Mouse (Mus musculus) small intestine, adult 2 months (tissue): ENCODE measurements at regions not wholly inside any gene's neighbourhood (a gene's known extent, or its start where the extent isn't known, plus 50 kb on each side); places are given as distances from the start of the nearest gene placed in this dataset.

Source experiments
- H3K27ac ChIP-seq: fragments of 200-500 bp; 2 replicates; pipeline ENCODE4 v1.5.1; 2012; ENCODE audit warnings: low read depth, low read length, control low read depth, inconsistent platforms; ENCODE audit not compliant: insufficient read depth
- H3K27me3 ChIP-seq: fragments of 200-500 bp; 2 replicates; pipeline ENCODE4 v1.6.1; 2012; ENCODE audit warnings: mild to moderate bottlenecking, moderate library complexity, low read length, inconsistent platforms; ENCODE audit not compliant: control insufficient read depth, insufficient read depth
- H3K36me3 ChIP-seq: fragments of 200-500 bp; 2 replicates; pipeline ENCODE4 v1.6.1; 2012; ENCODE audit warnings: mild to moderate bottlenecking, low read length, control low read depth, inconsistent platforms; ENCODE audit not compliant: control insufficient read depth, insufficient read depth
- H3K4me1 ChIP-seq: fragments of 200-500 bp; 2 replicates; pipeline ENCODE4 v1.6.1; 2012; ENCODE audit warnings: low read length, inconsistent platforms, mixed read lengths; ENCODE audit not compliant: control insufficient read depth, insufficient read depth, insufficient read length
- H3K4me3 ChIP-seq: fragments of 200-500 bp; 2 replicates; pipeline ENCODE4 v1.5.1; 2012; ENCODE audit warnings: low read depth, mild to moderate bottlenecking, control low read depth, inconsistent platforms, low read length, moderate library complexity
- CTCF ChIP-seq: fragments of 200-500 bp; IDR thresholded peaks from 2 replicates; pipeline ENCODE4 v1.5.1; 2012; ENCODE audit warnings: low read depth, mild to moderate bottlenecking, control low read depth, inconsistent platforms, low read length, moderate library complexity, mixed read lengths; ENCODE audit not compliant: insufficient replicate concordance, insufficient read length; ENCODE audit errors: extremely low read depth
- POLR2A ChIP-seq: fragments of 200-500 bp; IDR thresholded peaks from 2 replicates; pipeline ENCODE4 v1.6.1; 2012; ENCODE audit warnings: low read depth, mild to moderate bottlenecking, control low read depth, inconsistent platforms, low read length, moderate library complexity
- WGBS: fragments of 180-500 bp; shearing (Covaris S2); methylation state at CpG from one replicate; pipeline ENCODE4 v1.1.7; 2018; 5-methylcytosine and 5-hydroxymethylcytosine counted together

- Histone ChIP-seq H3K4me3 (no peak overlapping the region), H3K27me3 (no peaks in the 10 kb centered on the region), H3K4me1 (no peaks in the 10 kb centered on the region), H3K27ac (no peak overlapping the region), H3K36me3 (no peaks in the 10 kb centered on the region)
- 81% methylated on average over 3 of the region's 3 CpGs for WGBS
- no peak for TF ChIP-seq CTCF
- no peak for TF ChIP-seq POLR2A
These were observed 72.4 kb downstream of the Nupl2 start for GRCm38 (mm10) chr5:24237201-24237600.

GRCm38 (mm10) chr5:24239006-24239405 is 74.2 kb downstream of the Nupl2 start:
- TF ChIP-seq CTCF (no peak), POLR2A (no peak)
- Histone ChIP-seq H3K4me3 (no peak overlapping the region), H3K27ac (no peak overlapping the region), H3K36me3 (no peaks in the 10 kb centered on the region), H3K27me3 (no peaks in the 10 kb centered on the region), H3K4me1 (no peaks in the 10 kb centered on the region)
- WGBS: 54% methylated on average over 2 of the region's 2 CpGs

GRCm38 (mm10) chr5:24244211-24244610 is 79.4 kb downstream of the Nupl2 start:
- Histone ChIP-seq H3K4me3 (no peak overlapping the region), H3K27ac (no peak overlapping the region), H3K4me1 (no peaks in the 10 kb centered on the region), H3K36me3 (no peaks in the 10 kb centered on the region), H3K27me3 (no peaks in the 10 kb centered on the region)
- whole genome bisulfite sequencing: 73% methylated on average over 6 of the region's 6 CpGs
- TF ChIP-seq CTCF: no peak
- TF ChIP-seq POLR2A: no peak

- TF ChIP-seq CTCF (no peak), POLR2A (no peak)
- 68% methylated on average over 5 of the region's 5 CpGs for WGBS
- H3K27me3 ChIP-seq: no peaks in the 10 kb centered on the region
- no peak overlapping the region for H3K27ac ChIP-seq
- no peak overlapping the region for H3K4me3 ChIP-seq
- no peaks in the 10 kb centered on the region for H3K36me3 ChIP-seq
- no peaks in the 10 kb centered on the region for H3K4me1 ChIP-seq
These were observed 90.7 kb downstream of the Nupl2 start for GRCm38 (mm10) chr5:24255421-24255820.

GRCm38 (mm10) chr5:24261098-24261497 is 90.3 kb downstream of the Kcnh2 start:
- Histone ChIP-seq H3K4me1 (peaks cover 3% of the 10 kb centered on the region; the same call in 1 of the 2 replicates), H3K4me3 (no peak overlapping the region), H3K27ac (no peak overlapping the region), H3K27me3 (no peaks in the 10 kb centered on the region), H3K36me3 (no peaks in the 10 kb centered on the region)
- 9% methylated on average over 7 of the region's 7 CpGs for WGBS
- TF ChIP-seq CTCF (peak; percentile 78; the same call in 1 of the 2 replicates), POLR2A (no peak)

- H3K4me3 ChIP-seq: no peak overlapping the region
These were observed 89.3 kb downstream of the Kcnh2 start for GRCm38 (mm10) chr5:24262146-24262545.

GRCm38 (mm10) chr5:24264151-24264550 is 87.3 kb downstream of the Kcnh2 start:
- H3K36me3 ChIP-seq: no peaks in the 10 kb centered on the region
- no peak for TF ChIP-seq POLR2A
- no peak for TF ChIP-seq CTCF
- peaks cover 3% of the 10 kb centered on the region; the same call in 1 of the 2 replicates for H3K4me1 ChIP-seq
- WGBS: 40% methylated on average over 4 of the region's 4 CpGs
- no peaks in the 10 kb centered on the region for H3K27me3 ChIP-seq
- H3K4me3 ChIP-seq: no peak overlapping the region
- no peak overlapping the region for H3K27ac ChIP-seq

More at GRCm38 (mm10) chr5:24262146-24262545, 89.3 kb downstream of the Kcnh2 start:
- H3K27ac ChIP-seq: no peak overlapping the region
- H3K27me3 ChIP-seq: no peaks in the 10 kb centered on the region
- 18% methylated on average over 11 of the region's 11 CpGs for WGBS
- no peaks in the 10 kb centered on the region for H3K36me3 ChIP-seq
- H3K4me1 ChIP-seq: peaks cover 3% of the 10 kb centered on the region; the same call in 1 of the 2 replicates
- TF ChIP-seq POLR2A: no peak
- TF ChIP-seq CTCF: no peak

- Histone ChIP-seq H3K4me3 (no peak overlapping the region), H3K36me3 (no peaks in the 10 kb centered on the region), H3K4me1 (peaks cover 3% of the 10 kb centered on the region; the same call in 1 of the 2 replicates), H3K27me3 (no peaks in the 10 kb centered on the region), H3K27ac (no peak overlapping the region)
- TF ChIP-seq CTCF (no peak), POLR2A (no peak)
- WGBS: 97% methylated on average over 3 of the region's 3 CpGs
These were observed 86.0 kb downstream of the Kcnh2 start for GRCm38 (mm10) chr5:24265431-24265830.
